Mouse (Mus musculus) left cerebral cortex, postnatal 10 days (tissue): Measurements from ENCODE around the gene Rpusd1. TPM values are rescaled to one million over a fixed set of nuclear protein-coding genes. Genes with fewer than 3 reads are reported as not detected.
A peak's percentile ranks its signal among the peaks of the same experiment; 100 is the strongest.

ENCODE experiments used
- DNase-seq, 2 experiments: peaks; one replicate each; pipeline ENCODE4 v3.0.0; 2021 to 2022; ENCODE audit warnings: low spot score in 2 of 2, mixed read lengths in 1 of 2; ENCODE audit errors: extremely low spot score in 1 of 2
- intact Hi-C: fragments of 180-260 bp; cut with DNase I; formaldehyde crosslinking; loops from one replicate; pipeline ENCODE4 v1.15.1; 2025
- total RNA-seq, 2 experiments: library from RNA; stranded (reverse); gene quantifications; 2 replicates each; pipeline ENCODE4 v1.2.3; 2021

Gene Rpusd1
- total RNA-seq, result 10 to 100 TPM; 31.9 to 32.4 TPM

DNA sequence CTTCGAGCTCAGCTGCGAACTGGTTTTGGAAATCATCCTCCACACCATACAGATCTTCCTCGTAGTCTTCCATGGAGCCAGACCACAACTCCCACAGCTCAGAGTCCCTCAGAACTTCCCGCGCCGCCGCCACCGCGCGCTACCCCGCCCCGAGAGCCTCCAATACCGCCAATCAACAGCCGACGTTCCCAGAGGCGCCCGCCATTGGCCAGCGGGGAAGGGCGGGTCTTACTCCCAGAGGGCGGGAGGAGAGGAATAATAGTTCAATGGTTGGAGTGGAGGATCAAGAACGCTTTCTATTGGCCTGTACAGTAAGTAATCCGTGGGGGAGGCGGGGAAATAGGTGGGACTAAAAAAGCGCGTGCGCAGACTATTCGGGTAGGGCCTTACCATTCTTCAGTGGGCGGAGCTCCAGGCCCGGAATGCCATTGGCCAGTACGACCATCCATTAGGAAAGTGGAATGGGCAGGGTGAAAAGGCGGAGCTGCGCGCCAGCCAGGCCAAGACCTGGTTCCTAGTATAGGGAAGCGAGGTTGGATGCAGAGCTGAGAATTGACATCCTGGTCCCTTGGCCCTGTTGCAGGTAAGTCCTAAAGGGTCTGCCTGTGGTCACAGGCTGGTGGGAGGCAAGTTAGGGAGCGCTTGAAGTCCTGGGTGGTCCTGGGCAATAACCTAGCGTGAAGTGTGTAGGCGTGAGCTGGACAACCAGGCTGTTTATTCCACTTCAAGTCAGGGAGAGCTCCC lies at the start of gene Rpusd1, which contains the start of gene Chtf18:
Rpusd1 (plus strand) TSS at position 406 of the 744 bp plus-strand sequence.
Chtf18 (minus strand) TSS at position 155 of the 744 bp plus-strand sequence.
- intact Hi-C loops, result no loop called here
- peak; percentile 99 to 100 for DNase-seq

DNA sequence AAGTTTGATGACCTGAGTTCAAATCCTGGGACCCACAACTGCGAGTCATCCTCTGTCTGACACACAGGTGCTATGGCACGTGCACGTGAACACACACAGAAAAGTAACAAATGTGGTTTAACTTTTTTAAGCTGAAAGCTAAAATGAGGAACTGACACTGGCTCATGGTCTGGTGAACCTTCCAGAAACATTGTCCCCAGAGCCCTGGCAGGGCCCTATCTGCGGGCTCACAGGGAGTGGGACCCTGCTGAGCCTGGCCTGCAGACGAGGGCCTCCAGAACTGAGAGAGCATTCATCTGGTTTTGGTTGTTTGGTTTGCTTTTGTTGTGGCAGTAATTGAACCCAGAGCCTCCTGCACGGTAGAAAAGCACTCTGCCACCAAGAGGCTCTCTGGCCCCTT lies 49.5 kb upstream of the Rpusd1 start:
- DNase-seq, result no peak
- intact Hi-C loops, result loop anchor here (5.0 kb wide), 1 partner anchor 106 kb away; the partner anchor contains the start of gene Sox8

DNA sequence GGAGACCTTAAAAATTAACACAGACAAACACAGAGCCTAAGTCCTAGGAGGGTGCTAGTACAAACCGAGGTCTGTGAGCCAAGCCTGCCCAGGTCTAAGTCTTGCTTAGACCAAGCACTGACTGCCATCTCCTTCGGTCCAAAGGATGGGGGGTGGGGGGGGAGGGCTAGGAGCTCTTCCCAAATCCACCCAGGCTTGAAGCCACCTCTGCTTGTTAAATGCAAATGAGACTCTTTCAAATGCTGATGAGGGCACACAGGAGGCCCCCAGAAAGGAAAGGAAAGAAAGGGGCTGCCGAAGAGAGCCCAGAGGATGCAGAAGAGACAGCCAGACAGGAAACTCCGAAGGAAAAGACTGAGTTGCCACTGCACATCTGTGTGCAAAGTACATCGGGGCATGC lies 47.7 kb upstream of the Rpusd1 start:
- intact Hi-C loops, result loop anchor here (5.0 kb wide), 1 partner anchor 108 kb away; the partner anchor contains the start of gene Sox8
- DNase-seq, result no peak

DNA sequence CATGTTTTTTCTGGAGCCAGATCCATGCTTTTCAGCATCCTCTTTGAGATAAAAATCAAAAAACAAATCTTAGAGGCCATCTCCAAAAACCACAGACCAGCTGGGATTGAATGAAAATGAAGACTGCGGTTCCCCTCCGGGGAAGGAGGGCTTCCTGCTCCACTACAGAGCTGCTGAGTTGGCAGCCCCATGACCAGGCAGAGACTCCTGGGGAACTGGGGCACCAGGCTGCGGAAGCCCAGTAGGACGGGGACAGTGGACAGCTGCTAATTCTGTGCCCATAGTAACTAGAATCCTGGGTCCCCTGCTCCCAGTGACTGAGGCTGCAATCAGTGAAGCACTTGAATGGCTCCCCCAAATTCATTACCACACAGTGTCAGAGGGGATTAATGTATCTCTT lies 45.8 kb upstream of the Rpusd1 start:
- no peak for DNase-seq
- intact Hi-C loops, result no loop called here

DNA sequence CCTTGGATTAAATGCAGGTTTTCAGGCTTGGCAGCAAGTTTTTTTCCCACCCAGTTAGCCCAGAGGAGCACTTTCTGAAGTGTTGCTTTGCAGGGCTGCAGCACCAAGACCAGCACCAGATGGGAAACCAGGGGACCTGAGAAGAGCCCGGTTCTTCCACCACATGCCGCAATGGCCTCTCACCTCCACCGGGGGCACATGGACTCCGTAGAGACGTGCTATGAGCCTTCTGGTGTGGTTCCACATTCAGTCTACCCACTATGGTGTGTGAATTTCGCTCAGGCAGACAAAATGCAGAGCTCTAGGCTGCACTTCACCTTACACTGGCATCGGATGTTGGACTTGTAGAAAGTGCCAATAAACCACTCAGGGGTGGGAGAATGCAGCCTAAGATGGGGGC lies 41.1 kb upstream of the Rpusd1 start:
- intact Hi-C loops, result no loop called here
- no peak for DNase-seq

DNA sequence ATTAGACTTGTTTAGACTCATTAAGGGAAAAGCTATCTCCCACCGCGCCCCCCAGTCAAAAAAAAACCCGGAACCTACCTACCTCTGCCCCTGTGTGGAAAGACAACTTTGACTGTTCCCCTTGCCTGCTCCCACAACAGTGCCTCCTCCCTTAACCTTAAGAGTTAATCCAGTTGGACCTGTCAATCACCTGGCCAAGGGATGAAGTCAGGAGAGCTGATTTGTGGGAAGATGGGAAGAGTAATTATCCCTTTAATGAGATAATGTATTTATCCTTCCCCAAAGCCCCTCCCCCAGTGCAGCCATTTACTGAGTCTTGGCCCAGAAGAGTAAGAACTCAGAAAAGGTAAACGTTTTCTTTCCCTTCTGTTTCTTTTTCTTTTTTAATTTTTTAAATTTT lies 38.5 kb upstream of the Rpusd1 start:
- intact Hi-C loops, result no loop called here
- DNase-seq, result no peak

DNA sequence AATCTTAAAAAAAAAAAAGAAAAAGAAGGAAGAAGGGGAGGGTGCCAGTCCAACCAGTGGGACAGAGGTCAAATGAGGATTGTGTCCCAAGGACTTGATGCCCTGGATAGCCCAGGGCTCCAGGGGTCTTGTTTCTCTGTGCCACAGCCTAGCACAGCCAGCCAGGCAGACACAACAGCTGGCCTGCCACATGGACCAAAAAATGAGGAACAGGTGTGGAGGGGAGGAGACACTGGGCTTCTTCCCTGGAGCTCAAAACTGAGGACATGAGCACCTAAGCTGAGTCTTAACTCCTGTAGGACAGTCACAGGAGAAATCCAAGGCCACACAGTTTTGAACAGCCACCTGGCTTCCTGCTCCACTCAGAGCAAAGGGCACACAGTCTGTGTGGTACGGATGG lies 31.2 kb upstream of the Rpusd1 start:
- no peak for DNase-seq
- intact Hi-C loops, result loop anchor here (10.0 kb wide), 1 partner anchor 191 kb away; no protein-coding TSS in a partner anchor

DNA sequence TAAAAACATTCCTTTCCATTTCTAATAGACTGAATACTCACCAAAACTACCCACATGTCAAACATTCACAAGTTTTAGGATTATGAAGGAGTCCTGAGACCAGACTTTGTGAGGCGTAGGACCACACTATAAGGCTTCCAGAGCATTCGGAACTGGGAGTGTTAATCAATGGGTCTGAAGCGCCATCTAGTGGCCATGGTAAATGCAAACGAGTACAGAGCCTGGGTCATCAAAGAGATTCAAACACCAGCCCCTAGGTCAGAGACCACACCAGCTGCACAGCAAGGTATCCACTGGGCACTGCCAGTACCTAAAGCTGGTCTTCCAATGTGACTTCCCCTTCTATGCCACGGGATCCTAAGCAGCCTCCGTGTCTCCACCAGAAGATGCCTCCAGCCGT lies 29.0 kb upstream of the Rpusd1 start:
- peak; percentile 77 to 80 for DNase-seq
- intact Hi-C loops, result loop anchor here (2.0 to 10.0 kb wide), 3 partner anchors 132 to 222 kb away; no protein-coding TSS in a partner anchor

DNA sequence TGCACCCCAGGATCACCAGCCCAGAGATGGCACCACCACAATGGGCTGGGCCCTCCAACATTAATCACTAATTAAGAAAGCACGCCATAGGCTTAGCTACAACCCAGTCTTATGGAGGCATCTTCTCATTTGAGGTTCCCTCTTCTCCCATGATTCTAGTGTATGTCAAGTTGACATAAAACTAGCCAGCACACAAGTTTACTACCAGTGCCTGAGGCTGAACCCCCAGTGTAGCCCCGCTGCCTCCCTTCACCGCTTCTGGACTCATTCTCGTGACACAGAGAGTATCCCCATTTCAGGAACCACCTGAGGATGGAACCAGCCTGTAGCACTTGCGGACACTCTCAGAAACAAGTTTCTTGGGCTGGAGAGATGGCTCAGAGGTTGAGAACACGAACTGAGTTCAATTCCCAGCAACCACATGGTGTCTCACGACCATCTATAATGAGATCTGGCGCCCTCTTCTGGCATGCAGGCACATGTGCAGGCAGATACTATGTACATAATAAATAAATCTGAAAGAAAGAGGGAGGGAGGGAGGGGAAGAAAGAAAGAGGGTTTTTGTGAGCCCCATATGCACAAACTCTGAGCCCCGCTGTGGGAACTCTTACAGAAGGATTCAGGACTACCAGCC lies 26.5 kb upstream of the Rpusd1 start:
- DNase-seq, result no peak
- intact Hi-C loops, result no loop called here

DNA sequence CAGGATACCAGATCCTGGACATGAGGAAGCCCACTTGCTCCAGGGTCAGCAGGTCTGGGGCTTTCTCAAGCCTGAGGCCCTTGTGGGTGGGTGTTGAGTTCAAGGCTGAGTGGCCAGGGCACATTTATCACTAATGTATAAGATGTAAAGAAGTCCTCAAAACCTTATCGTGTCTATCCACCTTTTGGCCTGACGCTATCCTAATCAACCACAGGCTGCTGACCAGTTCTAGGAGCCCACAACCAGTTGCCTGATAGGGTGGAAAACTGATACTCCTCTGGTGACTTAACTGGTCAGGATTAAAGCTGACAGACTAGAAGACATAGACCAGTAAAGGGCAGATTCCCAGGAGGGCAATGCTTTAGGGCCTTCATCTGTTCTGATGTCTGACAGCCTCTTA lies 17.5 kb upstream of the Rpusd1 start:
- intact Hi-C loops, result no loop called here

DNA sequence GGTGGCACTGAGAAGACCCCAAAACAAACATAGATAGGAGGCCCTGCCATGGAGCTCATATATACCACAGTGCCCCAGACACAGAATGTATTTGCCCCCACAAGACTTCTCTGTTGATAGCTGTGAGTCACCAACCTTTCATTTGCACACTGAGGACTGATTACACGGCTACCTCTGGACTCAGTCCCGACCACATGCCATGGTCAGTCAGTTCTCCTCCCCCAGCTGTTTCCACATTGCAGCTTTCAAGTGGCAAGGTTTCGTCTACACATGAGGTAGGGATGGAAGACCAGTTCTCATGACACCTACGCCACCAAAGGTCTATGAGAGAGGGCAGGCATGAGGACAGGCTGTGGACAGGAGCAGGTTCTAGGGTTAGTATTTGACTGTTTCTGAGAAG lies 16.3 kb upstream of the Rpusd1 start:
- intact Hi-C loops, result no loop called here
- no peak for DNase-seq

More for the DNA sequence above, 17.5 kb upstream of the Rpusd1 start:
- no peak for DNase-seq

DNA sequence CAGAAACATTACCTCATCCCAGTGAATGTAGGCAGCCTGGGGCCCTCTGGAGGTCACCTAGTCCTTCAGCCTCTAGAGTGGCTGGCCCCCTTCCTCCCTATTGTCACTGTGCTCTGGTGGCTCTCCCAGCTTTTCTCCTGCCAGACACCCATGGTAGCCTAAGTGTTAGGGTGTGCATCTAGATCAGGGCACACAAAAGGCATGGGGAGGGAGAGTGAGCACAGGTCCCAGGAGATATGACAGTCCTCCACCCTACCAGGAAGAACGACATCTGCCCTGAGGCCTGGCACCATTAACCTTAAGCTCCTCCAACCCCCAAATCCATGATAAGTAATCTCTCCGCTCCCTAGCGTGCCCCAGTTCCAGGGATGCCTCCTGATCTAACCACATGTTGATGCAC lies 11.8 kb upstream of the Rpusd1 start:
- intact Hi-C loops, result no loop called here
- DNase-seq, result no peak

DNA sequence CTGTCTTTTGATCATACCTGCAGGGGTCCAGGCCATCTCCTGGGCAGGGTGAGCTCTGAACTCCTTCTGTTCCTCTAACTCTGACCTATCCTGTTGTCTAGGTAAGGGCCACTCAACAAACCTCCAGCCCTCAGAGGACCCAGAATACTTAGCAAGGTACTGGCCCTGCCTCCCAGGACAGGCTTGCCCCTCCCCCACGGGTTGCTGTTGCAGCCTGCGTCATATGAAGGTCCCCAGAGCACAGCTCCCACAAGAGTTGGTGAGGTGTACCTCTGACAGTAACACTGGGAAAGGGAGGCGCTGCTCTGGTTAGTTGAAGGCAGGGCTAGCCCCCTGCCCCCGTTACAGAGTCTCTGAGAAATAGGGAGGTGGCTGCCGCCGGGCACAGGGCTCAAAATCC lies 11.3 kb upstream of the Rpusd1 start:
- no peak for DNase-seq
- intact Hi-C loops, result no loop called here

DNA sequence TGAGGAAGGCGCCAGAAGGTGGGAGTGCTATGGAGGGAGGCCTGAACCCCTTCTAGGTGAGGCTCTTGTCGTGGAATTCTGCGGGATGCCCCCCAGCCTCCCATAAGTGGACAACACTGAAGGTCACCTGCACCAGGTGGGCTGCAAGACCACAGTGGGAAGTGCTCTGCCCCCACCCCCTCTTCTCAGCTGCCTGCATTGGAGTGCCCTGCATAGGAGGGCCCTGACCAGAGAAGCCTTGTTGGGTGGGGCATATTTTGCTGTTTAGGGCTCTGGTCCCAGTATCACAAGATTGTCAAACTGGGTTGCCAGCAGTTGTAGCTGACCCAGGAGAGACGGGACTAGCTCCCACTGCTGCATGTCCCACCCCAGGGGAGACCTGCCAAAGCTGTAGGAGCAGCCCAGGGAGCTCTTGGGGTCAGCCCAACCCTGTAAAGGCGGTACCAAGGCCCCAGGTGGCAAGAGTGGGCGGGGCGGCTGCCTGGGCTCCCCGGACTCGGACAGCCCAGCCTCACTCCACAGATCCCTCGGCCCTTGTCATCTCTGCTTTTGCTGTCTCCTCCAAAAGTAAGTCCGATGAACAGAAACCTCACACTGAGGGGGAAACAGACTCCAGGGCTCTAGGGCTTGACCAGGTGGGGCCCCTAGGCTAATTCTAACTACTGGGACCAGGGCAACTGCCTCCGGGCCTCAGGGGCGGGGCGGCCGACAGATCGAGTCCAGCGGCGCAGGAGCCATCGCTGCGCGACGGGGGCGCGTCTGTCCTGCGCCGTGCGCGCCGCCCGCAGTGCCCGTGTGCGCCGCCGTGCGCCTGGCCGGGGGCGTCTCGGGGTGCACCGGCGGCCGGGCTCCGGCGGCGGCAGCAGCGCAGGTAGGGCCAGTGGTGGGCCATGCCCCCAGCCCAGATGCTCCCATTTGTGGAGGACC lies 10.5 kb upstream of the Rpusd1 start, which contains the start of gene Gng13:
Gng13 (plus strand) TSS at position 461 of the 927 bp plus-strand sequence.
- DNase-seq, result no peak
- intact Hi-C loops, result no loop called here

DNA sequence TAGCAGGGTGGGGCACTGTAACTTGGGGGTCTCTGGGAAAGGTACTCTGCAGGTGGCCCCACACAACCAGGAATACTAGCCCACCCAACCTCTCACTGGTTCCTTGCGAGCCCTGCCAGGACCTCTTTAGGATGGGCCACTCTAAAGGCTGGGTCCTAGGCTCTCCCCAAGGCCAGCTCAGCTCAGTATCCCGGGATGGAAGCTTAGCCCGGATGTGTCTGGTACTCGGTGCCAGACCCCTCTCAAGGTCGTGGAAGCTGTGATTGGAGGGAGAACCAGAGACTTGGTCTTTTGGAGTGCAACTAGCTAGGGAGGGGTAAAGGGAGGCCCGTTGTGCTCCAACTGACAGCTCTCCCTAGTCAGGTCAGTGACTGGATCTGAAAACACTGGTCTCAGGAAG lies 9.8 kb upstream of the Rpusd1 start:
- intact Hi-C loops, result no loop called here
- DNase-seq, result no peak

DNA sequence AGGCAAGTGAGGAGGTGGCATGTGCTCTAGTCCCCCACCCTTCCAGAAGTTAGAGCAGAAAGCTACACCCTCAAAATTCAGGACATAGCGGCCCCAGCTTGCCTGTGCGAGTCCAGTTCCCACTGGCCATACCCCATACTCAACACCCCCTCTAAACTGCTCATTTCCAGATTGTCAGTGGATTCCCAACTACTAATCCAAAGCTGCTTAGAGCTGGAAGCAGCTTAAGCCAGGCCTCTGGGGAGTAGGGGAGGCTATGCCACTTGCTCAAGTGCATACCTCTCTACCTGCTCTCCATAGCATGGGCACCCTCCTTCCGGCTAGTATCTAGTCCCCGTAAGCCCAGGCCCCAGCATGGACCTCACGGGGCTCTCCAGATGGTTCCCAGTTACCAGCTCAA lies 6.0 kb upstream of the Rpusd1 start:
- intact Hi-C loops, result no loop called here
- no peak for DNase-seq

DNA sequence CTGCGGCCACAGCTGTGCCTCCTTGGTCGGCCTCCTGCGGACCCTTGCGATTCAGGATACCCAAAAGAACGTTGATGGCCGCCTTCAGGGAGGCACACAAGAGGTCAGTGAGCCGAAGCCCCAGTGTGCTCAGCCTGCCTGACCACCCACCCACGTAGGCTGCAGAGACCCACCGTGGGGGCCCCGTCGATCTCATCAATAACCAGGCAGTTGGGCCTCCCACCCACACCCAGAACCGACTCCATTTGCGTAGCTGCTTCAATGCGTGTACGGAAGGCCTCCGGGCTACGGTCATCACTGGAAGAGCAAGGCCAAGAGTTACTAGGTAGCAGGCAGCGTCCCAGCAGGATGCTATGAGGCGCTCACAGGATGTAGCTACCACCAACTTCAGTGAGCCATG lies 4.0 kb upstream of the Rpusd1 start:
- no peak for DNase-seq
- intact Hi-C loops, result no loop called here

DNA sequence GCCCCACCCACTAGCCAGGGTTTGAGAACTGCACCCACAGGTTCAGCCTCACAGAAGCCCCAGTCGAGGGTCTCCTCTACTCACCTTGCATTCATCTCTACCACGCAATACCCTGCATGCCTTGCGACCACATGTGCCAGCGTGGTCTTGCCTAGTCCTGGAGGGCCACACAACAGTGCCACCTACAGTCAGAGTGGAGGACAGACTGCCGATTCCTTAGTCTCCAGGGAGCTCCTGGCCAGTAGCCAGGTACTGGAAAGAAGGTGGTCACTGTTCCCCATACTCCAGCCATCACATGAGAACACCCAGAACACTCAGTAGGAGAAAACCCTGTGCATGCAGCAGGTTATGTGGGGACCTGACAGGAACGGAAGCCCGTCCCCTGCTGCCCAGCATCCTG lies 3.6 kb upstream of the Rpusd1 start:
- intact Hi-C loops, result no loop called here
- DNase-seq, result no peak

DNA sequence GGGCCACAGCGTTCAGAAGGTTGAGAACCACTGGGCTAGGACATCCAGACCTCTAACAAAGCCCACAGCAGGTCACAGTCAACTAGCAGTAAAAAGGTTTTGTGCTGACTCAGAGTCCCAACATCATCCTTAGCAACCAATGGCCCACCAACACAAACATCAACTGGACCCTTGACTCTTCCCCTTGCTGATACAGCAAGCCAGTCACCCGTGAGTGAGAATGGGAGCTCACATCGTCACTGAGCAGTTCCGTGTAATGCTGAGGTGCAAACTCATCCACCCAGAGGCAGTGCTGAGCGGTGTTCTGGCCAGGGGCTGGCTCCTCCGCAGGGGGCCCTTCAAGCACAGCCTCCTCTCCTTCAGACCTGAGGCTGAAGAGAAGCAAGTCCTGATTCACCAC lies 2.2 kb upstream of the Rpusd1 start:
- intact Hi-C loops, result no loop called here

More for the DNA sequence above, 2.2 kb upstream of the Rpusd1 start:
- DNase-seq, result no peak
